Comparison of ENCODE assay signal across 24 mouse cellular contexts in genomic region chr7:3221056-3221901, GRCm38 (mm10). TPM values are rescaled to one million over a fixed set of nuclear protein-coding genes. Genes with fewer than 3 reads are reported as not detected.
DNase-seq lines count a peak whose midpoint lies in the region; ATAC-seq and TF ChIP-seq lines count a peak whose summit lies in the region.
"Had no signal": no experiment of that assay in that cellular context is flagged by ENCODE, and none has a peak within 500 bp of the region (broad histone marks: within the 10 kb centered on the region; RNA-seq: fewer than 3 reads in every experiment).

No protein-coding gene starts in this region.

- peak; percentile 2 for DNase-seq in cerebellum, adult 9-11 months
- DNase-seq in cerebellum, adult 2 months = no peak
- no peak for DNase-seq in hindbrain, postnatal 0 days (ENCODE audit: low spot score)
- no peak for DNase-seq in neural tube, embryonic 10.5 days (ENCODE audit: extremely low spot score, low spot score)
- DNase-seq in layer of hippocampus, postnatal 36 days = no peak
- DNase-seq in spleen, postnatal 10 days (ENCODE audit: low spot score in 2 of 2) = no peak

- no peak overlapping the region for H3K9ac ChIP-seq in hindbrain, embryonic 16.5 days (ENCODE audit: low read depth, low read length)
- H3K9ac ChIP-seq in hindbrain, postnatal 0 days (replicated peaks; ENCODE audit: low read length) = no peak overlapping the region
- H3K9ac ChIP-seq in neural tube, embryonic 12.5 days = no peak overlapping the region
- H3K9ac ChIP-seq: limb, embryonic 13.5 days; liver, embryonic 12.5 days had no signal

- no peaks in the 10 kb centered on the region for H3K9me3 ChIP-seq in hindbrain, embryonic 16.5 days (ENCODE audit: control insufficient read depth, low read length)
- H3K9me3 ChIP-seq in hindbrain, postnatal 0 days (ENCODE audit: low read length) = no peaks in the 10 kb centered on the region
- H3K9me3 ChIP-seq in neural tube, embryonic 12.5 days = no peaks in the 10 kb centered on the region
- H3K9me3 ChIP-seq: limb, embryonic 13.5 days; liver, embryonic 12.5 days had no signal

- WGBS in cerebellum, adult 2 months = 55% methylated on average over 5 of the region's 5 CpGs
- WGBS in hindbrain, embryonic 16.5 days = 48% methylated on average over 5 of the region's 5 CpGs
- WGBS in hindbrain, postnatal 0 days = 48% methylated on average over 5 of the region's 5 CpGs
- WGBS in neural tube, embryonic 12.5 days = 51% methylated on average over 5 of the region's 5 CpGs

- no peaks in the 10 kb centered on the region for H3K4me1 ChIP-seq in cerebellum, adult 2 months (ENCODE audit: control insufficient read depth, insufficient read depth, low read length)
- no peaks in the 10 kb centered on the region for H3K4me1 ChIP-seq in hindbrain, embryonic 16.5 days (ENCODE audit: control insufficient read depth, insufficient read depth, low read depth, low read length)
- H3K4me1 ChIP-seq in hindbrain, postnatal 0 days (ENCODE audit: insufficient read depth, low read length) = no peaks in the 10 kb centered on the region
- H3K4me1 ChIP-seq in neural tube, embryonic 12.5 days = no peaks in the 10 kb centered on the region
- H3K4me1 ChIP-seq: limb, embryonic 13.5 days; liver, embryonic 12.5 days had no signal

- H3K36me3 ChIP-seq in hindbrain, embryonic 16.5 days (ENCODE audit: control insufficient read depth, insufficient read depth, low read length) = no peaks in the 10 kb centered on the region
- no peaks in the 10 kb centered on the region for H3K36me3 ChIP-seq in hindbrain, postnatal 0 days (ENCODE audit: insufficient read depth, low read length)
- no peaks in the 10 kb centered on the region for H3K36me3 ChIP-seq in neural tube, embryonic 12.5 days
- H3K36me3 ChIP-seq: limb, embryonic 13.5 days; liver, embryonic 12.5 days had no signal

- TF ChIP-seq POLR2A in cerebellum, adult 2 months (IDR thresholded peaks at IDR 0.05; ENCODE audit: borderline replicate concordance, insufficient read depth, low read length) = no peak

- TF ChIP-seq CTCF in cerebellum, adult 2 months (IDR thresholded peaks at IDR 0.05; ENCODE audit: borderline replicate concordance, insufficient read depth, low read depth, low read length) = no peak
- no peak for TF ChIP-seq CTCF in hindbrain, postnatal 0 days (IDR thresholded peaks at IDR 0.05; ENCODE audit: low read depth)

- peak; percentile 40; the same call in 1 of the 2 replicates for ATAC-seq in hindbrain, embryonic 16.5 days
- ATAC-seq in hindbrain, postnatal 0 days = no peak
- 0 out of 2 replicates have a peak, but pooled peaks have one; percentile 33 for ATAC-seq in neural tube, embryonic 12.5 days (ENCODE audit: low FRiP score, low read depth)
- ATAC-seq: liver, embryonic 12.5 days had no signal

- H3K27ac ChIP-seq in cerebellum, adult 2 months (ENCODE audit: insufficient read depth, low read length) = no peak overlapping the region
- H3K27ac ChIP-seq in hindbrain, embryonic 16.5 days (ENCODE audit: low read depth, low read length) = no peak overlapping the region
- H3K27ac ChIP-seq in hindbrain, postnatal 0 days = no peak overlapping the region
- H3K27ac ChIP-seq in neural tube, embryonic 12.5 days = no peak overlapping the region
- H3K27ac ChIP-seq: gastrocnemius, adult 2 months; limb, embryonic 13.5 days; liver, embryonic 12.5 days had no signal

- H3K4me2 ChIP-seq in hindbrain, embryonic 16.5 days (ENCODE audit: low read length) = no peak overlapping the region
- H3K4me2 ChIP-seq in hindbrain, postnatal 0 days (ENCODE audit: low read depth, low read length) = no peak overlapping the region
- H3K4me2 ChIP-seq in neural tube, embryonic 12.5 days (replicated peaks) = no peak overlapping the region
- H3K4me2 ChIP-seq: limb, embryonic 13.5 days; liver, embryonic 12.5 days had no signal

- no peaks in the 10 kb centered on the region; the same call in 1 of the 2 replicates for H3K27me3 ChIP-seq in cerebellum, adult 2 months (ENCODE audit: control insufficient read depth, insufficient read depth, low read length)
- H3K27me3 ChIP-seq in hindbrain, embryonic 16.5 days (replicated peaks; ENCODE audit: control insufficient read depth, insufficient read depth, low read length) = peaks cover 15% of the 10 kb centered on the region
- H3K27me3 ChIP-seq in hindbrain, postnatal 0 days (ENCODE audit: insufficient read depth, low read length) = peaks cover 5% of the 10 kb centered on the region; the same call in 1 of the 2 replicates
- peaks cover 28% of the 10 kb centered on the region for H3K27me3 ChIP-seq in neural tube, embryonic 12.5 days (replicated peaks)

- no peak overlapping the region for H3K4me3 ChIP-seq in cerebellum, adult 2 months (replicated peaks; ENCODE audit: insufficient read depth, low read depth, low read length)
- no peak overlapping the region for H3K4me3 ChIP-seq in hindbrain, embryonic 16.5 days (ENCODE audit: low read length)
- H3K4me3 ChIP-seq in hindbrain, postnatal 0 days (ENCODE audit: low read length) = no peak overlapping the region
- H3K4me3 ChIP-seq in neural tube, embryonic 12.5 days = no peak overlapping the region
- H3K4me3 ChIP-seq: gastrocnemius, adult 2 months; limb, embryonic 13.5 days; liver, embryonic 12.5 days had no signal

RNA-seq across cellular contexts. Expression of gene Nlrp12, which starts 28.3 kb away (rescaled TPM):
- polyA plus RNA-seq in cerebellum, adult 2 months (2012; rRNA removed) = 0.02 TPM in 1 of 2 replicates, not detected in the other
- polyA plus RNA-seq in hindbrain, embryonic 16.5 days (2015; fragmentation: Nextera tagmentation; extraction: Ambion mirVana) = 0.05 and 0.06 TPM in 2 replicates
- total RNA-seq in hindbrain, postnatal 0 days (2014; rRNA removed) = 0.10 TPM in 1 of 2 replicates, not detected in the other
- 0.03 and 0.05 TPM in 2 replicates for polyA plus RNA-seq in hindbrain, postnatal 0 days (2015; fragmentation: Nextera tagmentation; extraction: Ambion mirVana)
- polyA plus RNA-seq in neural tube, embryonic 12.5 days (2016; fragmentation: Nextera tagmentation; extraction: Ambion mirVana) = 0.11 TPM in 1 of 2 replicates, not detected in the other
- under 1 TPM in 1 of 2 experiments, not detected in 1; 0.05 TPM for total RNA-seq in layer of hippocampus, postnatal 36 days (2021)
- total RNA-seq: adrenal gland, postnatal 25 days; gastrocnemius, adult 2 months; gastrocnemius, postnatal 4 days; heart, postnatal 36 days; left cerebral cortex, adult 18-20 months; MEL had no signal
- polyA plus RNA-seq: brain, embryonic 14.5 days; heart, embryonic 14.5 days; limb, embryonic 13.5 days; liver, embryonic 12.5 days had no signal

RNA-seq across cellular contexts. Expression of gene AU018091, which starts 52.3 kb away (rescaled TPM):
- polyA plus RNA-seq in cerebellum, adult 2 months (2012; rRNA removed) = not detected in 2 replicates
- polyA plus RNA-seq in hindbrain, embryonic 16.5 days (2015; fragmentation: Nextera tagmentation; extraction: Ambion mirVana) = not detected in 2 replicates
- not detected in 2 replicates for total RNA-seq in hindbrain, postnatal 0 days (2014; rRNA removed)
- not detected in 2 replicates for polyA plus RNA-seq in hindbrain, postnatal 0 days (2015; fragmentation: Nextera tagmentation; extraction: Ambion mirVana)
- 0.14 and 0.17 TPM in 2 replicates for polyA plus RNA-seq in neural tube, embryonic 12.5 days (2016; fragmentation: Nextera tagmentation; extraction: Ambion mirVana)
- not detected for total RNA-seq in layer of hippocampus, postnatal 36 days (2021)
- total RNA-seq: adrenal gland, postnatal 25 days; common myeloid progenitor, adult 5-6 weeks; gastrocnemius, adult 2 months; gastrocnemius, postnatal 4 days; heart, adult 8-10 months; heart, postnatal 36 days; layer of hippocampus, adult 8-10 months; left cerebral cortex, adult 18-20 months; left cerebral cortex, postnatal 25 days; megakaryocyte, adult 5-6 weeks; MEL had no signal
- polyA plus RNA-seq: heart, embryonic 14.5 days; intestine, embryonic 14.5 days; liver, embryonic 12.5 days had no signal
